Mouse (Mus musculus) regulatory T cell (primary cell): ENCODE results near the gene Pm20d2.

ENCODE experiments used
- in situ Hi-C: fragments of 300-600 bp; cut with MboI, MseI; formaldehyde crosslinking; loops from one replicate; pipeline ENCODE4 v1.15.1; 2025; ENCODE audit warnings: high pct_unique_total_duplicates

The Pm20d2 gene

DNA sequence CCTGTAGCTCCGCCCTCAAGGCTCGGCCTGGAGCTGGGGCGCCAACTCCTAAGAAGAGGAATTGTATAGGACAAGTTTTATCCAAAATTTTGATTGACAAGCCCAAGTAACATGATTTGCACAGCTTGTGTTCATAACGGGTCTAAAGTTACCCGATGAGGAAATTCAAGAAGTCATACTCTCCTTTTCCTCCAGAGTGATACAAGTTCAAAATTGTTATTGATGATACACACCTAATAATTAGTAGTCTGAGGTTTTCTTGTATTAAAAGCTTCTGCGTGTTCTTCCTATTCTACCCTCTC lies at the start of gene Pm20d2:
Gene Pm20d2, minus strand, starts transcription at position 3 of the 302 bp plus-strand sequence.
- in situ Hi-C loops = loop anchor here (10.0 kb wide), 1 partner anchor 765 kb away; no protein-coding TSS in a partner anchor

DNA sequence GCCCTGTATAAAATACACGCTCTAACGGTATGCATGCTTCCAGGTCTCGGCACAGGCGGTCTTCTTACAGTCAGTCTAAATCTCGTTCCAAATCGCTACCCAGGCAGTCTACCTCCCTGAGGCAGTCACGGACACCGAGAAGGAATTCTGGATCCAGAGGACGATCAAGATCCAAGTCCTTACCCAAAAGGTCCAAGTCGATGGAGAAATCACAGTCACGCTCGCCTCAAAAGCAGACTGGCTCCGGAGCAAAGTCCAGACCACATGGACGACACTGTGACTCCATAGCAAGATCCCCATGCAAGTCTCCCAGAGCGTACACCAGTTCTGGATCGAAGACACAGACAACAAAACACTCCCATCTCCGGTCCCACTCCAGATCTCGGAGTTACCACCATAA lies 41.3 kb upstream of the Pm20d2 start:
- in situ Hi-C loops = no loop called here

GRCm38 (mm10) chr4:33229639-33230038 lies 40.1 kb upstream of the Pm20d2 start:
- in situ Hi-C loops = no loop called here

- in situ Hi-C loops = no loop called here
Measured at GRCm38 (mm10) chr4:33227164-33227563, 37.6 kb upstream of the Pm20d2 start.

GRCm38 (mm10) chr4:33224003-33224675 lies 34.6 kb upstream of the Pm20d2 start:
- in situ Hi-C loops = no loop called here

- in situ Hi-C loops = no loop called here
Measured at GRCm38 (mm10) chr4:33221847-33222246, 32.3 kb upstream of the Pm20d2 start.

DNA sequence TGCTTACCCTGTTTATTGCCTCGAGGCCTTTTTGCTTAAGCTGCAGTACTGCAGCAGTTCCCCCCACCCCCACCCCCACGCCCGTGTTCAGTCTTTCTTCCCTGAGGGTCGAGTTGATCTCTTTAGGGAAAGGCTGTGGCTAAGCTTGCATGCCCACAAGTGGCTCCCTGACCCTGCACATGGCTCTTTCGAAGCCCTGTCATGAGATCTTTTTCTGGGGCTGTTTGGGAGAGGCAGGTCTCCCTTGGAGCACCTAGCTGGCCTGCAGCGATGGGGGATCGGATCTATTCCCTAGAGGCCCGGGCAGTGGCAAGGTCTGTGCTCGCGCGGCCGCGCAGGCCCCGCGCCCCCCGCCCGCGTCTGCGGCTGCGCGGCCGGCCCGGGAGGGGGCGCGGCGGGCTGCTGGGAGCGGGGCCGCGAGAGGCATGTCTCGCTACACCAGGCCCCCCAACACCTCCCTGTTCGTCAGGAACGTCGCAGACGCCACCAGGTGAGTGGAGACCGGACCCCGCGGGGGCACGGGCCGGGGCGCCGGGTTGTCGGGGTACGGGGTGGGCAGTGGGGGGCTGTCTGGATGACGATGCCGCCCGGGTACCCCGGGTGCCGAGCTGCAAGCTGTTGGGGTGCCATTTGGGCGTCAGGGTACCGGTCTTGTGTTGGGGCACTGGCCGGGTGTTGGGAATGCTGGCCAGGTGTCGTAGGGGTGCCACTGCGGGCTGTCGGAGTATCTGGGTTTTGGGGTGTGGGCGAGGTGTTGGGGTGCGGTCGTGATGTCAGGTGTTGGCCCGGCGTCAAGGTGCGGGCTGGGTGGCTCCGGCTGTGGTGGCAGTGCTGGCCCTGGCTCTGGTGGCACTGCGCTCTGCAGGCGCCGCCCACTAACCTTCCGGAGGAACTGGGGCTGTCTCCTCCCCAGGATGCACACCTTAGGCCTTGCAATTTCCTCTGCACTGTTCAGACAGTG lies 19.6 kb upstream of the Pm20d2 start, which contains the start of gene Srsf12:
Gene Srsf12, plus strand, starts transcription at position 111 of the 961 bp plus-strand sequence.
- in situ Hi-C loops = no loop called here

GRCm38 (mm10) chr4:33207551-33207950 lies 18.0 kb upstream of the Pm20d2 start:
- in situ Hi-C loops = no loop called here

GRCm38 (mm10) chr4:33204682-33205081 lies 15.1 kb upstream of the Pm20d2 start:
- in situ Hi-C loops = loop anchor here (5.0 kb wide), 2 partner anchors 77 to 93 kb away; no protein-coding TSS in a partner anchor

- in situ Hi-C loops = no loop called here
Measured at GRCm38 (mm10) chr4:33198117-33198516, 8.6 kb upstream of the Pm20d2 start.

DNA sequence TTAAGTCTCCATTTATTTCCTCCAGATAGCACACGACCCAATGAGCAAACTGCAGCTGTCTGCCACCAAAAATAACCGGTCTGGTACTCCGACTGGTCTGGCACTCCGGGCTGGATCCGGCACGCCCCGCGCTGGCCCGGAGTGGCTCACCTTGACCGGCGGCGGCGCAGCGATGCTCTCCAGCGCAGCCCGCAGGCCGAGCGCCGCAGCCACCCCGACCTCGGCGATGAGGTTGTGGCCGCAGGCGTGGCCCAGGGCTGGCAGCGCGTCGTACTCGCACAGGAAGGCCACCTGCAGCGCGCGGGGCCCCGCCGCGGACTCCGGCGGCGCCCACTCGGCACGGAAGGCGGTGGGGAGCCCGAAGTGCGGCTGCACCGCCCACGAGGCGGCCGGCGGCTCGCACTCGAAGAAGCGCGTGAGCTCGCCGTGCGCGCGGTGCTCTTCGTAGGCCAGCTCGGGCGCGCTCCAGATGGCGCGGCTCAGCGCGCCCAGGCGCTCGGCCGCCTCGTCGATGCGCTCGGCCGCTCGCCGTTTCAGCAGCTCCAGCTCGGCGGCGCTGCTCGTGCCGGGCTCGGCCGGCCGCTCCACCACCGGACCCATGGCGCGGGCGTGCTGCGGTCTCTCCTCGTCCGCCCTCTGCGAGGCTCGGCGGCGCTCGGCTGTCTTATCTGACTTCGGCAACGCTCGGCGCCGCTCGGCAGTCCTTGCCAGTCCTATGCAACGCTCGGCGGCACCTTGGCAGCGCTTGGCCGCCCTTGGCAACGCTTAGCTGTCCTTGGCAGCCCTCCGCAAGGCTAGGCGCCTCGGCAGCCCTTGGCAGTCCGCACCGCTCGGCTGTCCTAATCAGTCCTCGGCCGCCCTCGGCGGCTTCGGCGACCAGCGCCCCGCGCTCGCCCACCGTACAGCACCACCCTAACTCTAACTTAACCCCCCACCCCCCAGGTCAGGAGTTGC lies 479 bp downstream of the Pm20d2 start:
- in situ Hi-C loops = loop anchor here (10.0 kb wide), 1 partner anchor 766 kb away; no protein-coding TSS in a partner anchor

GRCm38 (mm10) chr4:33188164-33188563 lies 1.4 kb downstream of the Pm20d2 start:
- in situ Hi-C loops = loop anchor here (10.0 kb wide), 1 partner anchor 767 kb away; no protein-coding TSS in a partner anchor

DNA sequence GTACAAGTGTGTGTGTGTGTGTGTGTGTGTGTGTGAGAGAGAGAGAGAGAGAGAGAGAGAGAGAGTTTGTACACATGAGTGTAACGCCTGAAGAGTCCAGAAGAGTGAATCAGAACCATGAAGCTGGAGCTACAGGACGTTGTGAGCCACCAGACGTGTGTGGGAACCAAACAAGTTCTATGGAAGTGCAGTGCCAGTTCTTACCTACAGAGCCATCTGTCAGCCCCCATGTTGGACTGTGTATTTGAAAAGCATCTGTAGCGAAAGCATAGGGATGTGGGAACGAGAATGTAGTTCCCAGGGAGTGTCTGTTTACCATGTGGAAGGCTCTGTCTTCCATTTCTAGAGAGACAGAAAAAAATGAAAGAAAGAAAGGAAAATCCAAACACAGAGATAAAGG lies 6.1 kb downstream of the Pm20d2 start:
- in situ Hi-C loops = loop anchor here (10.0 kb wide), 1 partner anchor 771 kb away; no protein-coding TSS in a partner anchor

DNA sequence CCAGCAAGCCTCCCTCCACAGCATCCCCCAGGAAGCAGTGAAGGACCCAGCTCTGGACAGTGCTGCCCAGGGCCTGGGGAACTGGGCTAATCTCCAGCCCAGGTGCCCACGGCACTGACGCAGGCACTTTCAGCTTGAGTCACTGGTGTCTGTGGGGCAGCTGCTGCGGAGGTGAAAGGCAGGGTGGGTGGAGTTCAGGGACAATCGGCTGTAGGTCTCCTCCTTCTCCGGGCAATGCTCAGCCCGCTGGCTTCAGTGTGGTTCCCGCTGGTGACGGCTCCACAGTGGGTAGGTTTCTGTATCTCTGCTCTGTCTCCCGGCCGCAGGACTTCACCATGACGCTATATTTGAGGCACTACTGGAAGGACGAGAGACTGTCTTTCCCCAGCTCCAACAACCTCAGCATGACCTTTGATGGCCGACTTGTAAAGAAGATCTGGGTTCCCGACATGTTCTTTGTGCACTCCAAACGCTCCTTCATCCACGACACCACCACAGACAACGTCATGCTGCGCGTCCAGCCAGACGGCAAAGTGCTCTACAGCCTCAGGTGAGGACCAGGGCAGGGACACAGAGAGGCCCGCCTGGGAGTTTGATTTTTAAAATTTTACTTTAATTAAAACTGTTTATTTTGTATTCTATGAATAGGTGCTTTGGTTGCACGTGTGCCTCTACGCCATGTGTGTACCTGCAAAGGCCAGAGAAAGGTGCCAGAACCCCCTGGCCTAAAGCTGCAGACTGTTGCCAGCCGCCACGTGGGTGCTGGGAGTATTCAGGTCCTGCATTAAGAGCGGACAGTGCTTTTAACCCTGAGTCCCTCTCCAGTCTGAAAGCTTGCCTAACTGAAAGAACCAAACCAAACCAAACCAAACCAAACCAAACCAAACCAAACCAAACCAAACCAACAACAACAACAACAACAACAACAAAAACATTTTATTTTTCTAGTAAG lies 37.2 kb downstream of the Pm20d2 start:
- in situ Hi-C loops = no loop called here

DNA sequence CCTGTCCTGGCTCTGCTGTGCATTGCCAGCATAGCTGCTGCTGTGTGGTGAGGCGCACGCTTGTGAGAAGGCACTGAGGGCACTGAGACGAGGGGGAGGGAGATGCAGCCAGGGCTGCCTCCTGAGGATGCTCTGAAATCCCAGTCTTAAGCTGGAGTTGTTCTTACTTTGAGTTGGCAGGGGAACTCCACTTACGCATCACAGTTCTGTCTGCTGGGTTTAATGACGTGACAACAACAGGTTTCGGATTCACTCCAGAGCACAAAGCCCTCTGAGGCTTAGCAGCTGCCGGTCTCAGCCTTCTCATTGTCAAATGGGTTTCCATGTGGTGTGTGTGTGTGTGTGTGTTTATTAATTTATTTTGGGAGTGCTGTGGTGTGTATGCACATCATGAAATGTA lies 40.4 kb downstream of the Pm20d2 start:
- in situ Hi-C loops = loop anchor here (10.0 kb wide), 1 partner anchor 824 kb away; no protein-coding TSS in a partner anchor

DNA sequence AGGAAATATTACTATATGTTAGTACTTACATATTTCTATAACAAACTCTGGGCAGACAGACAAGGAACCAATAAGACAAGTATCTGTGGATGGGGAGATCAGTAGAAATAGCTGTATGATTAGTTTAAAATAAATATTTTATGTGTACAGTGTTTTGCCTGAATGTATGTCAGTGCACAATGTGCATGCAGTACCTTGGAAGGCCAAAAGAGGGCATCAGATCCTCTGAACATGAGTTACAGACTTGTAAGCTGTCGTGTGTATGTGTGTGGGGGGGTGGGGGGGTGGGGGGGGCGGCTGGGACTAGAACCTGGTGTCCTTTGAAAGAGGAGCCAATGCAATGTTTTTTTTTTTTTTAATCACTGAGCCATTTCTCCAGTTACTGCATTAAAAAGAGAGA lies 41.7 kb downstream of the Pm20d2 start:
- in situ Hi-C loops = loop anchor here (10.0 kb wide), 1 partner anchor 823 kb away; no protein-coding TSS in a partner anchor

GRCm38 (mm10) chr4:33146679-33147291 lies 42.8 kb downstream of the Pm20d2 start:
- in situ Hi-C loops = loop anchor here (10.0 kb wide), 1 partner anchor 822 kb away; no protein-coding TSS in a partner anchor

DNA sequence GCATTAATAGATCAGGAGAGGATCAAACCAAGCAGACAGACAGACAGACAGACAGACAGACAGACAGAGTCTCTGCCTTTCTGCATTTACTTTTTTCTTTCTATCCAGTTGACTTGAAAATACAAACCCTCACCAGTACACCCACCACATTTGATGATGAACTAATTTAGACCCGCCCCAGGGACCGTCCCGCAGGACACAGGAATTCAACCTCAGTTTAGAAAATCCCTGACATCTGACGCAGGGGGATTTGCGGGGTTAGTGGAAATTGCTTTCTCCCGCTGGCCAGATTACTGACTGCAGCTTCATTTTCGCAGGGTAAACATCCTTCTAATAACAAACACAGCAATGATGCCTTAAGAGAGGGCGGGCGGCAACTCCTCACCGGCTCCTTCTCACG lies 57.3 kb downstream of the Pm20d2 start, which contains the start of gene Gabrr1:
Gene Gabrr1, plus strand, starts transcription at position 301 of the 400 bp plus-strand sequence.
- in situ Hi-C loops = no loop called here

GRCm38 (mm10) chr4:33125409-33126084 lies 64.0 kb downstream of the Pm20d2 start:
- in situ Hi-C loops = loop anchor here (5.0 kb wide), 1 partner anchor 77 kb away; no protein-coding TSS in a partner anchor
